Mouse (Mus musculus) liver, embryonic 15.5 days (tissue): Measurements from ENCODE around the gene Sema3a. TPM values are rescaled to one million over a fixed set of nuclear protein-coding genes. Genes with fewer than 3 reads are reported as not detected.

ENCODE experiments used
- ATAC-seq: fragments of 200-750 bp; cut with Nextera tagmentation; 2 replicates; pipeline ENCODE4 v1.8.0; 2017; ENCODE audit warnings: moderate number of reproducible peaks, mild to moderate bottlenecking, moderate library complexity; ENCODE audit not compliant: insufficient read depth
- H3K27ac ChIP-seq: fragments of 300-500 bp; sonication (generic); replicated peaks from 2 replicates; pipeline ENCODE4 v1.5.1; 2015; ENCODE audit warnings: mild to moderate bottlenecking, inconsistent platforms
- H3K27me3 ChIP-seq: fragments of 300-500 bp; sonication (generic); 2 replicates; pipeline ENCODE4 v1.6.1; 2015; ENCODE audit warnings: mild to moderate bottlenecking, inconsistent platforms
- H3K36me3 ChIP-seq: fragments of 300-500 bp; sonication (generic); replicated peaks from 2 replicates; pipeline ENCODE4 v1.6.1; 2015; ENCODE audit warnings: moderate library complexity, mild to moderate bottlenecking, inconsistent platforms
- H3K4me1 ChIP-seq: fragments of 300-500 bp; sonication (generic); replicated peaks from 2 replicates; pipeline ENCODE4 v1.6.1; 2015; ENCODE audit warnings: inconsistent platforms
- H3K4me2 ChIP-seq: fragments of 300-500 bp; sonication (generic); 2 replicates; pipeline ENCODE4 v1.6.1; 2015; ENCODE audit warnings: moderate library complexity, mild to moderate bottlenecking, inconsistent platforms
- H3K4me3 ChIP-seq: fragments of 300-500 bp; sonication (generic); replicated peaks from 2 replicates; pipeline ENCODE4 v1.5.1; 2015; ENCODE audit warnings: mild to moderate bottlenecking, inconsistent platforms
- H3K9ac ChIP-seq: fragments of 300-500 bp; sonication (generic); 2 replicates; pipeline ENCODE4 v1.6.1; 2015; ENCODE audit warnings: moderate library complexity, mild to moderate bottlenecking, inconsistent platforms
- H3K9me3 ChIP-seq: fragments of 300-500 bp; sonication (generic); replicated peaks from 2 replicates; pipeline ENCODE4 v1.6.1; 2016; ENCODE audit warnings: inconsistent platforms
- WGBS: fragments of 180-500 bp; shearing (Covaris S2); methylation state at CpG from one replicate; pipeline ENCODE4 v1.1.7; 2015; ENCODE audit warnings: mixed read lengths; ENCODE audit not compliant: insufficient replicate concordance; 5-methylcytosine and 5-hydroxymethylcytosine counted together
- polyA plus RNA-seq: library from polyadenylated mRNA; unstranded; fragments of >200 nt; fragmentation: Nextera tagmentation; extraction: Ambion mirVana; gene quantifications from 2 replicates; pipeline ENCODE4 v1.2.1, GENCODE M21; 2015

Gene Sema3a
- polyA plus RNA-seq, 1 experiment from 2014 or later: 1.2 TPM

- ATAC-seq: no peak
- 65% methylated on average over 5 of the region's 5 CpGs for WGBS
- no peak overlapping the region for H3K4me2 ChIP-seq
- H3K4me3 ChIP-seq: no peak overlapping the region
- no peak overlapping the region for H3K9ac ChIP-seq
- no peaks in the 10 kb centered on the region for H3K4me1 ChIP-seq
- H3K9me3 ChIP-seq: no peaks in the 10 kb centered on the region
- H3K27ac ChIP-seq: no peak overlapping the region
- no peaks in the 10 kb centered on the region for H3K27me3 ChIP-seq
- no peaks in the 10 kb centered on the region for H3K36me3 ChIP-seq
Measured at GRCm38 (mm10) chr5:13626093-13626492, 500.9 kb downstream of the Sema3a start.

GRCm38 (mm10) chr5:13628606-13629311 is 503.5 kb downstream of the Sema3a start:
- ATAC-seq: peak; percentile 22; the same call in 1 of the 2 replicates
- H3K4me2 ChIP-seq: peak overlapping the region; percentile 54
- H3K9me3 ChIP-seq: no peaks in the 10 kb centered on the region
- no peaks in the 10 kb centered on the region for H3K4me1 ChIP-seq
- no peaks in the 10 kb centered on the region for H3K36me3 ChIP-seq
- no peak overlapping the region for H3K27ac ChIP-seq
- H3K9ac ChIP-seq: no peak overlapping the region
- H3K27me3 ChIP-seq: no peaks in the 10 kb centered on the region
- WGBS: 13% methylated on average over 24 of the region's 24 CpGs
- peak overlapping the region; percentile 24; the same call in 1 of the 2 replicates for H3K4me3 ChIP-seq

GRCm38 (mm10) chr5:13629916-13630315 is 504.7 kb downstream of the Sema3a start:
- H3K27ac ChIP-seq: no peak overlapping the region
- no peak overlapping the region for H3K9ac ChIP-seq
- no peaks in the 10 kb centered on the region for H3K27me3 ChIP-seq
- WGBS: 45% methylated on average over 5 of the region's 5 CpGs
- no peaks in the 10 kb centered on the region for H3K4me1 ChIP-seq
- H3K36me3 ChIP-seq: no peaks in the 10 kb centered on the region
- H3K4me3 ChIP-seq: no peak overlapping the region
- H3K9me3 ChIP-seq: no peaks in the 10 kb centered on the region
- H3K4me2 ChIP-seq: no peak overlapping the region
- ATAC-seq: no peak

GRCm38 (mm10) chr5:13630692-13631091 is 505.5 kb downstream of the Sema3a start:
- H3K4me2 ChIP-seq: no peak overlapping the region
- ATAC-seq: no peak
- no peak overlapping the region for H3K27ac ChIP-seq
- no peak overlapping the region for H3K4me3 ChIP-seq
- no peak overlapping the region for H3K9ac ChIP-seq
- no peaks in the 10 kb centered on the region for H3K36me3 ChIP-seq
- H3K9me3 ChIP-seq: no peaks in the 10 kb centered on the region
- no peaks in the 10 kb centered on the region for H3K4me1 ChIP-seq
- H3K27me3 ChIP-seq: no peaks in the 10 kb centered on the region

GRCm38 (mm10) chr5:13636237-13636636 is 511.0 kb downstream of the Sema3a start:
- H3K4me3 ChIP-seq: no peak overlapping the region
- WGBS: 48% methylated on average over 3 of the region's 3 CpGs
- H3K9ac ChIP-seq: no peak overlapping the region
- no peaks in the 10 kb centered on the region for H3K9me3 ChIP-seq
- H3K4me2 ChIP-seq: no peak overlapping the region
- no peak overlapping the region for H3K27ac ChIP-seq
- no peaks in the 10 kb centered on the region for H3K36me3 ChIP-seq
- ATAC-seq: no peak
- H3K4me1 ChIP-seq: no peaks in the 10 kb centered on the region
- no peaks in the 10 kb centered on the region for H3K27me3 ChIP-seq
